Mouse (Mus musculus) ES-Bruce4 (cell line): ENCODE measurements around the gene Nell2. TPM values are rescaled to one million over a fixed set of nuclear protein-coding genes. Genes with fewer than 3 reads are reported as not detected.

Experiments used
- H3K27ac ChIP-seq: 2 replicates; pipeline ENCODE4 v1.5.1; 2012; ENCODE audit warnings: low read length, inconsistent platforms; ENCODE audit not compliant: insufficient read depth
- H3K27me3 ChIP-seq: 2 replicates; pipeline ENCODE4 v1.6.1; 2012; ENCODE audit warnings: mild to moderate bottlenecking, low read length, inconsistent platforms; ENCODE audit not compliant: control insufficient read depth, poor library complexity, insufficient read depth, severe bottlenecking
- H3K36me3 ChIP-seq: 2 replicates; pipeline ENCODE4 v1.6.1; 2012; ENCODE audit warnings: inconsistent platforms, mild to moderate bottlenecking, low read length, moderate library complexity; ENCODE audit not compliant: control insufficient read depth, poor library complexity, insufficient read depth, severe bottlenecking
- H3K4me1 ChIP-seq: one replicate; pipeline ENCODE4 v1.8.1; 2011; ENCODE audit warnings: low read length; ENCODE audit not compliant: control insufficient read depth, insufficient read depth
- H3K4me3 ChIP-seq: 2 replicates; pipeline ENCODE4 v1.5.1; 2011; ENCODE audit warnings: low read depth, mild to moderate bottlenecking, low read length
- H3K9ac ChIP-seq: 2 replicates; pipeline ENCODE4 v1.6.1; 2012; ENCODE audit warnings: low read depth, mild to moderate bottlenecking, inconsistent platforms; ENCODE audit not compliant: poor library complexity, severe bottlenecking
- H3K9me3 ChIP-seq: replicated peaks from 2 replicates; pipeline ENCODE4 v1.6.1; 2012; ENCODE audit warnings: mild to moderate bottlenecking, low read length, inconsistent platforms; ENCODE audit not compliant: control insufficient read depth, poor library complexity, insufficient read depth, severe bottlenecking
- CTCF ChIP-seq: IDR thresholded peaks from one replicate; pipeline ENCODE4 v1.8.1; 2011; ENCODE audit warnings: low read depth, low read length
- EP300 ChIP-seq: IDR thresholded peaks from 2 replicates; pipeline ENCODE4 v1.6.1; 2011; ENCODE audit warnings: low read depth, low read length; ENCODE audit not compliant: insufficient read depth
- POLR2A ChIP-seq: IDR thresholded peaks from one replicate; pipeline ENCODE4 v1.8.1; 2011; ENCODE audit warnings: low read length; ENCODE audit not compliant: insufficient read depth
- polyA plus RNA-seq: library from polyadenylated mRNA; stranded (reverse); fragments of >200 nt; gene quantifications from 2 replicates; pipeline ENCODE4 v1.2.4, GENCODE M21; 2011; ENCODE audit warnings: low read depth; ENCODE audit not compliant: missing spikeins, insufficient read depth, insufficient read length

Nell2 gene
- polyA plus RNA-seq, 1 experiment, result 0.31 TPM

GRCm38 (mm10) chr15:95487961-95488360 is 40.4 kb downstream of the Nell2 start:
- Histone ChIP-seq H3K36me3 (no peaks in the 10 kb centered on the region), H3K27me3 (no peaks in the 10 kb centered on the region; the same call in 1 of the 2 replicates), H3K4me1 (no peaks in the 10 kb centered on the region), H3K9ac (no peak overlapping the region), H3K27ac (no peak overlapping the region), H3K4me3 (no peak overlapping the region), H3K9me3 (no peaks in the 10 kb centered on the region)
- TF ChIP-seq CTCF (no peak), EP300 (no peak), POLR2A (no peak)

DNA sequence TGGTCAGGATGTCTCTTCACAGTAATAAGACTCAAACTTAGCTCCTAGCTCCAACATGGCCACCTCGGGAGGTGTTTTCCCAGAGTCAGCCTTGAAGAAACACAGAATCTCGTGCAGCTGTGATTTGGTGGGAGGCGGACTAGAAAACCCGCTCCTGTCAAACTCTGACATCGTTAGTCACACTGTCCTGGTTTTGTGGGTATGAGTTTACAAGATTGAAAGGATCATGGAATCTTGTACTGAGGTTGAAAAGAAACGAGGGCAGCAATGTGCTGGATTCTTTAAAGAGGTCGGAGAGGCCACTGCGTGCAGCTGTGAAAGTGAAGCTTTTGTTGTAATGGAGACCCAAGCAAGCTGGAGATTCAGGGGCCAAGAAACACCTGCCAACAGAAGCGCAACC is 46.4 kb downstream of the Nell2 start:
- no peaks in the 10 kb centered on the region for H3K4me1 ChIP-seq
- TF ChIP-seq CTCF (no peak), POLR2A (no peak), EP300 (no peak)
- H3K36me3 ChIP-seq, result no peaks in the 10 kb centered on the region
- H3K9me3 ChIP-seq, result no peaks in the 10 kb centered on the region
- no peaks in the 10 kb centered on the region; the same call in 1 of the 2 replicates for H3K27me3 ChIP-seq
- H3K9ac ChIP-seq, result no peak overlapping the region
- H3K27ac ChIP-seq, result no peak overlapping the region
- H3K4me3 ChIP-seq, result no peak overlapping the region

DNA sequence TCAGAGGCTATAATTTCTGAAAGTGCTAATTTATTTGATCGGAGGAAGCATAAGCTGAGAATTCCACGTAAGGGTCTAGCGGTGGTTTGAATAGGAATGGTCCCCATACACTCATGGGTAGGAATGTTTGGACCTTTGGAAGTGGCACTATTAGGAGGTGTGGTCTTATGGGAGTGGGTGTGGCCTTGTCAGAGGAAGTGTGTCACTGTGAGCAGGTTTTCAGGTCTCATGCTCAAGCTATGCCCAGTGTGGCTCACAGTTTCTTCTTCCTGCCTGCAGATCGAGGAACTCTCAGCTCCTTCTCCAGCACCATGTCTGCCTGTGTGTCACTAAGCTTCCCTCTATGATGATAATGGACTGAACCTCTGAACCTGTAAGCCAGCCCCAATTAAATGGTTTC is 46.8 kb downstream of the Nell2 start:
- Histone ChIP-seq H3K27me3 (no peaks in the 10 kb centered on the region; the same call in 1 of the 2 replicates), H3K9me3 (no peaks in the 10 kb centered on the region), H3K27ac (no peak overlapping the region), H3K4me1 (no peaks in the 10 kb centered on the region), H3K9ac (no peak overlapping the region), H3K36me3 (no peaks in the 10 kb centered on the region), H3K4me3 (no peak overlapping the region)
- no peak for TF ChIP-seq CTCF
- no peak for TF ChIP-seq POLR2A
- TF ChIP-seq EP300, result no peak

- Histone ChIP-seq H3K9me3 (no peaks in the 10 kb centered on the region), H3K36me3 (no peaks in the 10 kb centered on the region), H3K4me3 (no peak overlapping the region), H3K27ac (no peak overlapping the region), H3K9ac (no peak overlapping the region), H3K27me3 (no peaks in the 10 kb centered on the region), H3K4me1 (no peaks in the 10 kb centered on the region)
- TF ChIP-seq CTCF (no peak), POLR2A (no peak), EP300 (no peak)
Measured at GRCm38 (mm10) chr15:95476440-95476839, 51.9 kb downstream of the Nell2 start.

GRCm38 (mm10) chr15:95473976-95474375 is 54.4 kb downstream of the Nell2 start:
- Histone ChIP-seq H3K9ac (no peak overlapping the region), H3K4me1 (no peaks in the 10 kb centered on the region), H3K9me3 (no peaks in the 10 kb centered on the region), H3K4me3 (no peak overlapping the region), H3K36me3 (no peaks in the 10 kb centered on the region), H3K27ac (no peak overlapping the region), H3K27me3 (no peaks in the 10 kb centered on the region)
- TF ChIP-seq EP300, result no peak
- TF ChIP-seq CTCF, result no peak
- TF ChIP-seq POLR2A, result no peak

DNA sequence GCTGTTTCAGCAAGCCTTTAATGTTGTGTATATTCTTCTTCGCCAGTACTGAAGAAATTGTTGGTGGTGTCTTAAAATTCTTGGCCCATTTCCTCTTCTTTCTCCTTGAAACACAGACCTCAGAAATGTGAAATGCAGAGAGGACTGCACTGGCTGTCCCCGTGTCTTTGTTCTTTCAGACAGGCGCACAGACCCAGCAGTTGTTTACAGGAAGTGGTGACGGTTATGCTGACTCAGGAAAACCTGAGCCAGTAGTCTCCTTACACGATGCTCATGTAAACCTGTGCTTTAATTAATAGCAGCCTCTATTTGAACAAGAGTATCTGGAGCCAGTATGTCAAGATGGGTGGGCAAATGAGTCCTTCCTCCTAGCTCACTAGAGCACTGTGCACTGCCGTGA is 61.2 kb downstream of the Nell2 start:
- no peak for TF ChIP-seq EP300
- no peak for TF ChIP-seq POLR2A
- no peak for TF ChIP-seq CTCF

More for the DNA sequence above, 61.2 kb downstream of the Nell2 start:
- H3K9ac ChIP-seq, result no peak overlapping the region
- H3K4me1 ChIP-seq, result no peaks in the 10 kb centered on the region
- no peak overlapping the region for H3K4me3 ChIP-seq
- no peaks in the 10 kb centered on the region for H3K36me3 ChIP-seq
- no peak overlapping the region for H3K27ac ChIP-seq
- H3K9me3 ChIP-seq, result no peaks in the 10 kb centered on the region
- H3K27me3 ChIP-seq, result no peaks in the 10 kb centered on the region
